Mouse (Mus musculus): Measurements from ENCODE around the gene Oas1e. TPM values are rescaled to one million over a fixed set of nuclear protein-coding genes. Genes with fewer than 3 reads are reported as not detected.

Oas1e gene
- total and polyA plus RNA-seq, 3 experiments, result not detected

- peaks cover 0 to 19% of the 10 kb centered on the region in 2 experiments; a peak in 2 of 4 replicates for H3K4me1 ChIP-seq (ENCODE audit: control insufficient read depth in 1 of 2, insufficient read depth in 2 of 2)
- H3K4me2 ChIP-seq (ENCODE audit: insufficient read depth, low read depth, poor library complexity, severe bottlenecking), result no peak overlapping the region
- no peak overlapping the region for H3K9ac ChIP-seq (ENCODE audit: insufficient read depth, low read depth)
- no peaks in the 10 kb centered on the region for H3K27me3 ChIP-seq (replicated peaks)
- no peaks in the 10 kb centered on the region for H3K79me2 ChIP-seq (replicated peaks; ENCODE audit: control insufficient read depth, extremely low read depth, insufficient read depth, poor library complexity, severe bottlenecking)
- no peak overlapping the region for H3K27ac ChIP-seq (ENCODE audit: insufficient read depth, low read depth)
- peak; percentile 41 for DNase-seq (ENCODE audit: extremely low read depth)
- H3K9me3 ChIP-seq (replicated peaks; ENCODE audit: low read length), result peaks cover 2% of the 10 kb centered on the region
- H3K4me3 ChIP-seq (replicated peaks in 1 of 3; ENCODE audit: low read depth in 2 of 3, low read length in 2 of 3, poor library complexity in 1 of 3), result no peak overlapping the region
- H3K36me3 ChIP-seq (replicated peaks in 1 of 2; ENCODE audit: control insufficient read depth in 1 of 2, insufficient read depth in 1 of 2, low read length in 1 of 2), result peaks cover 3 to 79% of the 10 kb centered on the region in 2 experiments
- peak; percentile 17; the same call in 1 of the 2 replicates for TF ChIP-seq IRF4 (IDR thresholded peaks at IDR 0.05; ENCODE audit: low read depth, low read length)
- TF ChIP-seq ZMIZ1 (IDR thresholded peaks at IDR 0.05; ENCODE audit: low read depth, low read length), result no peak
- no peak for TF ChIP-seq MEF2A (IDR thresholded peaks at IDR 0.05; ENCODE audit: borderline replicate concordance, low read depth, low read length)
- no peak for TF ChIP-seq SMC3 (IDR thresholded peaks at IDR 0.05; ENCODE audit: low read depth, low read length)
- TF ChIP-seq POLR2A (IDR thresholded peaks at IDR 0.05; ENCODE audit: low read depth, low read length), result no peak
- TF ChIP-seq ZNF384 (IDR thresholded peaks at IDR 0.05; ENCODE audit: low read depth, low read length), result no peak
- no peak for TF ChIP-seq BHLHE40 (IDR thresholded peaks at IDR 0.05; ENCODE audit: low read depth, low read length)
- no peak for TF ChIP-seq MAFK (IDR thresholded peaks at IDR 0.05; ENCODE audit: insufficient replicate concordance, low read length)
- TF ChIP-seq TCF12 (IDR thresholded peaks at IDR 0.05; ENCODE audit: low read depth, low read length), result peak; percentile 65; the same call in 1 of the 2 replicates
- TF ChIP-seq USF2 (conservative IDR thresholded peaks at IDR 0.05; ENCODE audit: low read depth, low read length), result no peak
- no peak for TF ChIP-seq ZC3H11A (IDR thresholded peaks at IDR 0.05; ENCODE audit: low read depth, low read length)
- TF ChIP-seq GABPA (IDR thresholded peaks at IDR 0.05; ENCODE audit: insufficient replicate concordance, low read depth, low read length), result no peak
- no peak for TF ChIP-seq ZKSCAN1 (IDR thresholded peaks at IDR 0.05; ENCODE audit: borderline replicate concordance, low read depth, low read length)
- TF ChIP-seq RCOR1 (conservative IDR thresholded peaks at IDR 0.05; ENCODE audit: low read depth, low read length), result peak; percentile 81; the same call in 1 of the 2 replicates
- no peak for TF ChIP-seq SIN3A (IDR thresholded peaks at IDR 0.05; ENCODE audit: low read length)
- TF ChIP-seq CHD1 (IDR thresholded peaks at IDR 0.05; ENCODE audit: low read depth, low read length), result no peak
- peak; percentile 60; the same call in 1 of the 2 replicates for TF ChIP-seq EP300 (IDR thresholded peaks at IDR 0.05; ENCODE audit: low read length)
- no peak for TF ChIP-seq NRF1 (IDR thresholded peaks at IDR 0.05; ENCODE audit: low read depth, low read length)
- TF ChIP-seq E2F4 (IDR thresholded peaks at IDR 0.05; ENCODE audit: insufficient replicate concordance, low read depth, low read length), result no peak
- TF ChIP-seq MAX (IDR thresholded peaks at IDR 0.05; ENCODE audit: low read length), result no peak
- TF ChIP-seq ETS1 (conservative IDR thresholded peaks at IDR 0.05; ENCODE audit: low read depth, low read length), result 0 out of 2 replicates have a peak, but pooled peaks have one; percentile 23
- no peak for TF ChIP-seq MXI1 (IDR thresholded peaks at IDR 0.05; ENCODE audit: low read depth, low read length)
- TF ChIP-seq UBTF (IDR thresholded peaks at IDR 0.05; ENCODE audit: low read depth, low read length), result no peak
- in situ Hi-C loops (cut with MboI; ENCODE audit: low pct_ligation_motif_present, low pct_unique_long_range_greater_than_20kb, low sequenced_read_pairs), result no loop called here
- dilution Hi-C loops (cut with MboI; ENCODE audit: extremely low pct_ligation_motif_present, extremely low pct_unique_long_range_greater_than_20kb, low sequenced_read_pairs), result no loop called here
These were observed 23.7 kb upstream of the Oas1e start for GRCm38 (mm10) chr5:120818999-120819398.
